Mouse (Mus musculus): ENCODE measurements around the gene Mst1r. TPM values are rescaled to one million over a fixed set of nuclear protein-coding genes. Genes with fewer than 3 reads are reported as not detected.

The Mst1r gene
- total and polyA plus RNA-seq, 3 experiments, result not detected

DNA sequence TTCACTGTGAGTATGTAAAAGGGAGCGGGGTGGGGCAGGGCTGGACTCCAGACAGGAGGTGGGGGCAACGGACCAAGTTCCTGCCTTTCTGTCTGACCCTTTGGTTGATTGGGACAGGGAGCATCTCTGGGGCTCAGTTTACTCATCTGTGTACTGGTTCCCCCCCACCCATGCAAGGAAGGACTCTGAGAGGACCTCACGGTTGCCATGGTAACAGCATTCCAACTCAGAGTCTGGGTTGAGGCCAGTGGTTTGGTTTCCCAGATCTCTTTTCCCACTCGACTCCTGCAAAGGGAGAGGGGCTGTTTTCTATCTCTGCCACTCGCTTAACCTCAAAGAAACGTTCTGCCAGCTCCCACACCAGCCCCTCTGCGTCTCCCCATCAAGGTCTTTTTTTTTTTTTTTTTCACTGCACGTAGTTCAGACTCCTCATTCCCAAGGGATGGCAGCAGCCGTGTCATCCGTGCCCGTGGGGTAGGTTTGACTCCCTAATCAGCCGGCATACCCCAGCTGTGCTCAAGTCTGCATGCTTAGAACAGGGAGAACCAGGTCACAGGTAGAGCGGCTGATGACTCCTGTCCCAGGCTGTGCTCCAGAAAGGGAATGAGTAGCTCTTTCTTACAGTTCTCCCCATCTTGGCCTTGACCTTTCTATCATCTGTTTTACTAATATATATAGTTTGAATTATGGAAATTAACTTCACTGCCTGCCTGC is 11.4 kb downstream of the Mst1r start:
- no peaks in the 10 kb centered on the region for H3K9me3 ChIP-seq (replicated peaks; ENCODE audit: low read length)
- H3K4me3 ChIP-seq (replicated peaks in 1 of 3; ENCODE audit: low read depth in 2 of 3, low read length in 2 of 3, poor library complexity in 1 of 3), result no peak overlapping the region
- TF ChIP-seq UBTF (IDR thresholded peaks at IDR 0.05; ENCODE audit: low read depth, low read length) (no peak), MYC (IDR thresholded peaks at IDR 0.05; ENCODE audit: low read depth, low read length) (no peak), JUN (IDR thresholded peaks at IDR 0.05; ENCODE audit: insufficient read depth, low read depth, low read length) (no peak), USF2 (conservative IDR thresholded peaks at IDR 0.05; ENCODE audit: low read depth, low read length) (no peak), POLR2AphosphoS2 (IDR thresholded peaks at IDR 0.05; ENCODE audit: low read depth, low read length) (no peak), TBP (conservative IDR thresholded peaks at IDR 0.05; ENCODE audit: low read depth, low read length) (no peak), NRF1 (IDR thresholded peaks at IDR 0.05; ENCODE audit: low read depth, low read length) (no peak), JUND (conservative IDR thresholded peaks at IDR 0.05; ENCODE audit: low read depth, low read length) (no peak)
- H3K79me2 ChIP-seq (replicated peaks; ENCODE audit: control insufficient read depth, extremely low read depth, insufficient read depth, poor library complexity, severe bottlenecking), result no peaks in the 10 kb centered on the region
- no peak for DNase-seq (ENCODE audit: extremely low read depth)
- no peak overlapping the region for H3K9ac ChIP-seq (ENCODE audit: insufficient read depth, low read depth)
- H3K4me2 ChIP-seq (ENCODE audit: insufficient read depth, low read depth, poor library complexity, severe bottlenecking), result no peak overlapping the region
- in situ Hi-C loops (cut with MboI; ENCODE audit: low pct_ligation_motif_present, low pct_unique_long_range_greater_than_20kb, low sequenced_read_pairs), result no loop called here
- dilution Hi-C loops (cut with MboI; ENCODE audit: extremely low pct_ligation_motif_present, extremely low pct_unique_long_range_greater_than_20kb, low sequenced_read_pairs), result no loop called here
- H3K27ac ChIP-seq (ENCODE audit: insufficient read depth, low read depth), result no peak overlapping the region
- peaks cover 75% of the 10 kb centered on the region for H3K27me3 ChIP-seq (replicated peaks)
- H3K4me1 ChIP-seq (ENCODE audit: control insufficient read depth in 1 of 2, insufficient read depth in 2 of 2), result peaks cover 2 to 8% of the 10 kb centered on the region in 2 experiments; a peak in 2 of 4 replicates
- no peaks in the 10 kb centered on the region for H3K36me3 ChIP-seq (replicated peaks in 1 of 2; ENCODE audit: control insufficient read depth in 1 of 2, insufficient read depth in 1 of 2, low read length in 1 of 2)

- Histone ChIP-seq H3K36me3 (replicated peaks in 1 of 2; ENCODE audit: control insufficient read depth in 1 of 2, insufficient read depth in 1 of 2, low read length in 1 of 2) (no peaks in the 10 kb centered on the region), H3K4me1 (ENCODE audit: control insufficient read depth in 1 of 2, insufficient read depth in 2 of 2) (peaks cover 5 to 10% of the 10 kb centered on the region in 2 experiments), H3K27ac (ENCODE audit: insufficient read depth, low read depth) (no peak overlapping the region), H3K4me3 (replicated peaks in 1 of 3; ENCODE audit: low read depth in 2 of 3, low read length in 2 of 3, poor library complexity in 1 of 3) (no peak overlapping the region), H3K27me3 (replicated peaks) (peaks cover 76% of the 10 kb centered on the region), H3K4me2 (ENCODE audit: insufficient read depth, low read depth, poor library complexity, severe bottlenecking) (no peak overlapping the region), H3K9ac (ENCODE audit: insufficient read depth, low read depth) (no peak overlapping the region), H3K9me3 (replicated peaks; ENCODE audit: low read length) (no peaks in the 10 kb centered on the region), H3K79me2 (replicated peaks; ENCODE audit: control insufficient read depth, extremely low read depth, insufficient read depth, poor library complexity, severe bottlenecking) (no peaks in the 10 kb centered on the region)
- TF ChIP-seq NELFE (IDR thresholded peaks at IDR 0.05; ENCODE audit: low read depth, low read length) (no peak), NRF1 (IDR thresholded peaks at IDR 0.05; ENCODE audit: low read depth, low read length) (no peak)
- dilution Hi-C loops (cut with MboI; ENCODE audit: extremely low pct_ligation_motif_present, extremely low pct_unique_long_range_greater_than_20kb, low sequenced_read_pairs) (no loop called here), in situ Hi-C loops (cut with MboI; ENCODE audit: low pct_ligation_motif_present, low pct_unique_long_range_greater_than_20kb, low sequenced_read_pairs) (no loop called here)
- no peak for DNase-seq (ENCODE audit: extremely low read depth)
Observed at GRCm38 (mm10) chr9:107918884-107919283, 12.2 kb downstream of the Mst1r start.

DNA sequence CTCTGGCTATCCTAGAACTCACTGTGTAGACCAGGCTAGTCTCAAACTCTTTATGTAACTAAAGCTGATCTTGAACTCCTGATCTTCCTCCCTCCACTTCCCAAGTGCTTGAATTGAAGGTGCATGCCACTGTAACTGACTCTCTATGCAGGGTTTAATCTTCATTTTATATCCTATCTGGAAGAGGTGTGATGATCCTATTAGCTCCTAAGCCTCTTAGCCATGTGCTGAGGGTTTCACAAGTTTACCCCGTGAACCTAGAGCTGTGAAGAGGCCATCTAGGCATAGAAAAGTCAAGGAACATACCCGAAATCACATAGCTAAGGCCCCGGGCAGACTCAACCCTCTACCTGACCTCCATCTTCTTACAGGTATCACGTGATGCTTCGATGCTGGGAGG is 12.8 kb downstream of the Mst1r start:
- dilution Hi-C loops (cut with MboI; ENCODE audit: extremely low pct_ligation_motif_present, extremely low pct_unique_long_range_greater_than_20kb, low sequenced_read_pairs), result no loop called here
- Histone ChIP-seq H3K4me3 (replicated peaks in 1 of 3; ENCODE audit: low read depth in 2 of 3, low read length in 2 of 3, poor library complexity in 1 of 3) (no peak overlapping the region), H3K9ac (ENCODE audit: insufficient read depth, low read depth) (no peak overlapping the region), H3K4me1 (ENCODE audit: control insufficient read depth in 1 of 2, insufficient read depth in 2 of 2) (peaks cover 11 to 12% of the 10 kb centered on the region in 2 experiments), H3K4me2 (ENCODE audit: insufficient read depth, low read depth, poor library complexity, severe bottlenecking) (no peak overlapping the region), H3K27me3 (replicated peaks) (peaks cover 76% of the 10 kb centered on the region), H3K27ac (ENCODE audit: insufficient read depth, low read depth) (no peak overlapping the region), H3K79me2 (replicated peaks; ENCODE audit: control insufficient read depth, extremely low read depth, insufficient read depth, poor library complexity, severe bottlenecking) (no peaks in the 10 kb centered on the region), H3K36me3 (replicated peaks in 1 of 2; ENCODE audit: control insufficient read depth in 1 of 2, insufficient read depth in 1 of 2, low read length in 1 of 2) (no peaks in the 10 kb centered on the region), H3K9me3 (replicated peaks; ENCODE audit: low read length) (no peaks in the 10 kb centered on the region)
- no peak for DNase-seq (ENCODE audit: extremely low read depth)
- TF ChIP-seq SMC3 (IDR thresholded peaks at IDR 0.05; ENCODE audit: low read depth, low read length), result no peak
- TF ChIP-seq ZMIZ1 (IDR thresholded peaks at IDR 0.05; ENCODE audit: low read depth, low read length), result no peak
- TF ChIP-seq ETS1 (conservative IDR thresholded peaks at IDR 0.05; ENCODE audit: low read depth, low read length), result no peak
- TF ChIP-seq JUND (conservative IDR thresholded peaks at IDR 0.05; ENCODE audit: low read depth, low read length), result no peak
- no peak for TF ChIP-seq ZKSCAN1 (IDR thresholded peaks at IDR 0.05; ENCODE audit: borderline replicate concordance, low read depth, low read length)
- TF ChIP-seq CTCF (conservative IDR thresholded peaks at IDR 0.05 in 1 of 2, IDR thresholded peaks at IDR 0.05 in 1 of 2; ENCODE audit: low read depth in 2 of 2, low read length in 2 of 2), result no peak
- no peak for TF ChIP-seq UBTF (IDR thresholded peaks at IDR 0.05; ENCODE audit: low read depth, low read length)
- TF ChIP-seq GABPA (IDR thresholded peaks at IDR 0.05; ENCODE audit: insufficient replicate concordance, low read depth, low read length), result no peak
- no peak for TF ChIP-seq IRF4 (IDR thresholded peaks at IDR 0.05; ENCODE audit: low read depth, low read length)
- TF ChIP-seq MYC (IDR thresholded peaks at IDR 0.05; ENCODE audit: low read depth, low read length), result no peak
- TF ChIP-seq HCFC1 (IDR thresholded peaks at IDR 0.05; ENCODE audit: low read depth, low read length), result no peak
- no peak for TF ChIP-seq TBP (conservative IDR thresholded peaks at IDR 0.05; ENCODE audit: low read depth, low read length)
- no peak for TF ChIP-seq POLR2A (IDR thresholded peaks at IDR 0.05; ENCODE audit: low read depth, low read length)
- no peak for TF ChIP-seq KAT2A (IDR thresholded peaks at IDR 0.05; ENCODE audit: insufficient replicate concordance, low read length)
- TF ChIP-seq POLR2AphosphoS2 (IDR thresholded peaks at IDR 0.05; ENCODE audit: low read depth, low read length), result no peak
- no peak for TF ChIP-seq BHLHE40 (IDR thresholded peaks at IDR 0.05; ENCODE audit: low read depth, low read length)
- no peak for TF ChIP-seq NRF1 (IDR thresholded peaks at IDR 0.05; ENCODE audit: low read depth, low read length)
- no peak for TF ChIP-seq CHD2 (IDR thresholded peaks at IDR 0.05; ENCODE audit: low read length)
- in situ Hi-C loops (cut with MboI; ENCODE audit: low pct_ligation_motif_present, low pct_unique_long_range_greater_than_20kb, low sequenced_read_pairs), result no loop called here
